Mouse (Mus musculus) G1E (cell line): ENCODE measurements around the gene Ncf1.

Experiments used
- CTCF ChIP-seq: IDR thresholded peaks from 2 replicates; pipeline ENCODE4 v1.5.1; 2012; ENCODE audit warnings: low read depth, low read length, inconsistent platforms, mixed read lengths
- GATA1 ChIP-seq: IDR thresholded peaks from 2 replicates; pipeline ENCODE4 v1.6.1; 2012; ENCODE audit warnings: borderline replicate concordance, low read length, inconsistent platforms, mixed read lengths
- GATA2 ChIP-seq: IDR thresholded peaks from 2 replicates; pipeline ENCODE4 v1.6.1; 2012; ENCODE audit warnings: low read depth, low read length, inconsistent platforms, borderline replicate concordance
- TAL1 ChIP-seq: conservative IDR thresholded peaks from 2 replicates; pipeline ENCODE4 v1.6.1; 2012; ENCODE audit warnings: low read depth, low read length, inconsistent platforms, mixed read lengths

GRCm38 (mm10) chr5:134175696-134176095, 53.7 kb downstream of the Ncf1 start:
- TF ChIP-seq CTCF (no peak), GATA2 (no peak), TAL1 (no peak), GATA1 (no peak)
